Mouse (Mus musculus): ENCODE results near the gene Cd68.

GRCm38 (mm10) chr11:69711082-69711481, 45.1 kb upstream of the Cd68 start:
- no peak for TF ChIP-seq CTCF (IDR thresholded peaks at IDR 0.05)
- TF ChIP-seq EP300 (IDR thresholded peaks at IDR 0.05): no peak
